Mouse (Mus musculus): ENCODE measurements at regions not wholly inside any gene's neighbourhood (a gene's known extent, or its start where the extent isn't known, plus 50 kb on each side); places are given as distances from the start of the nearest gene placed in this dataset.

DNA sequence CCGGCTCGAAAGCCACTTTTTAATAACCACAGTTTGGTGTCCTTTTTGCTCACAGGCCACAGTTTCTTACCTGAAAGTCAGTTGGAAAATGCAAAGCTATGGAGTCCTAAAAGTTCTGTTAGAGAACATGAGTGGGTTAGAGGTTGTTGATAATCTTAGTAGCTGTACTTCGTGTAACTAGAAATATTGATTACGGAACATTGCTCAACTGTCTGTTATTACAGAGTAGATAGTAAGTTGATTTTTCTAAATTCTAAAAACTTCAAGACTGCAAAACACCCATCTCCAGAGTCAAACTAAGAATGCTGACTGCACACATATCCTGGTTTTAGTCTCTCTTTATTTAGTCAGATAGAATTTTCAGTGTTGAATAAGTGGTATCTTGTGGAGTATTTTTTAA lies 111.0 kb downstream of the Slc38a4 start:
- Histone ChIP-seq H3K27me3 (replicated peaks) (no peaks in the 10 kb centered on the region), H3K9me3 (replicated peaks) (no peaks in the 10 kb centered on the region), H3K4me1 (replicated peaks) (0 out of 2 replicates have a peak, but pooled peaks cover 4% of the 10 kb centered on the region), H3K36me3 (no peaks in the 10 kb centered on the region), H3K4me2 (no peak overlapping the region), H3K27ac (ENCODE audit: poor library complexity, severe bottlenecking) (no peak overlapping the region), H3K4me3 (no peak overlapping the region), H3K9ac (no peak overlapping the region)
- WGBS: 93% methylated on average over 4 of the region's 4 CpGs
- no peak for ATAC-seq (ENCODE audit: insufficient number of reproducible peaks, low FRiP score)

DNA sequence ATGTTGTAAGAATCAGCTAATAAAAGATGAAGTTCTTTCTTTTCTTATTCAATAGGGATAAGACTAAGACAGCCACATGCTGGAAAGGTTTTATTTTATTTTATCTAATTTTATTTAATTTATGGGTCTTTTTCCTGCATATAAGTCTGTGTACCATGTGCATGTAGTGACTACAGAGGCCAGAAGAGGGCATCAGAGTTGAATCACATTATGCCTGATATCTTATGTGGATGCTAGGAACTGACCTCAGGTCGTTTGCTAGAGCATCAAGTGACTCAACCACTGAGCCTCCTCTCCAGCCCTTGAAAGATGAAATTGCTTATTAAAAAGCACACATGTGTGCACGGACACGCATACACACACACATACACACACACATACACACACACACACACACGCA lies 113.1 kb downstream of the Slc38a4 start:
- no peak for ATAC-seq (ENCODE audit: insufficient number of reproducible peaks, low FRiP score)
- no peak overlapping the region for H3K4me2 ChIP-seq
- WGBS: 82% methylated on average over 4 of the region's 4 CpGs

GRCm38 (mm10) chr15:96938406-96938805 lies 117.3 kb downstream of the Slc38a4 start:
- H3K27me3 ChIP-seq (replicated peaks): no peaks in the 10 kb centered on the region
- 52% methylated on average over 4 of the region's 4 CpGs for WGBS
- no peak overlapping the region for H3K9ac ChIP-seq
- no peak overlapping the region; the same call in 1 of the 2 replicates for H3K27ac ChIP-seq (ENCODE audit: poor library complexity, severe bottlenecking)
- H3K9me3 ChIP-seq (replicated peaks): no peaks in the 10 kb centered on the region
- peaks cover 13% of the 10 kb centered on the region for H3K4me1 ChIP-seq (replicated peaks)
- no peak overlapping the region for H3K4me2 ChIP-seq
- H3K36me3 ChIP-seq: no peaks in the 10 kb centered on the region
- H3K4me3 ChIP-seq: no peak overlapping the region
- no peak for ATAC-seq (ENCODE audit: insufficient number of reproducible peaks, low FRiP score)

More for the DNA sequence above, 113.1 kb downstream of the Slc38a4 start:
- Histone ChIP-seq H3K4me1 (replicated peaks) (peaks cover 8% of the 10 kb centered on the region), H3K9ac (no peak overlapping the region), H3K27me3 (replicated peaks) (no peaks in the 10 kb centered on the region), H3K4me3 (no peak overlapping the region), H3K27ac (ENCODE audit: poor library complexity, severe bottlenecking) (no peak overlapping the region), H3K9me3 (replicated peaks) (no peaks in the 10 kb centered on the region), H3K36me3 (no peaks in the 10 kb centered on the region)

DNA sequence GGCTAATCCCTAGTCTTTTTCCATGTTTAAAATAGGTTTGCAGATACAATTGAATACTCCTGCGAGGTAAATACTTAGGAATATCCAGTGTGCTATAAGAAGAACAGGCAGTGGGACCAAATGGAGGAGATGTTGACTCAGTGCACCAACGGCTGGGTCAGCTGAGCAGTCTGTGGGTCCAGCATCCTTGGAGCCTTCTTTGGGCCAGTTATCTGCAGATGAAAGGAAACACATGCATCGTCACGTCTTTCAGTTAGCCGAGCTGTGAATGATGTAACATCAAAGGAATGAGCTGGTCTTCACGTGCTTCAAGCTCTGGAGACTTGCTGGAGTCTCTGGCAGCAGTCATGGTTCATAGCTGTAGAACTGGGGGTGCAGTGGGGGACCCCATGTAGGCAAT lies 118.1 kb downstream of the Slc38a4 start:
- Histone ChIP-seq H3K9me3 (replicated peaks) (no peaks in the 10 kb centered on the region), H3K4me2 (no peak overlapping the region), H3K27ac (ENCODE audit: poor library complexity, severe bottlenecking) (no peak overlapping the region), H3K9ac (no peak overlapping the region), H3K36me3 (no peaks in the 10 kb centered on the region), H3K27me3 (replicated peaks) (no peaks in the 10 kb centered on the region), H3K4me3 (no peak overlapping the region), H3K4me1 (replicated peaks) (peaks cover 13% of the 10 kb centered on the region)
- ATAC-seq (ENCODE audit: insufficient number of reproducible peaks, low FRiP score): peak; percentile 64
- WGBS: 19% methylated on average over 6 of the region's 6 CpGs

DNA sequence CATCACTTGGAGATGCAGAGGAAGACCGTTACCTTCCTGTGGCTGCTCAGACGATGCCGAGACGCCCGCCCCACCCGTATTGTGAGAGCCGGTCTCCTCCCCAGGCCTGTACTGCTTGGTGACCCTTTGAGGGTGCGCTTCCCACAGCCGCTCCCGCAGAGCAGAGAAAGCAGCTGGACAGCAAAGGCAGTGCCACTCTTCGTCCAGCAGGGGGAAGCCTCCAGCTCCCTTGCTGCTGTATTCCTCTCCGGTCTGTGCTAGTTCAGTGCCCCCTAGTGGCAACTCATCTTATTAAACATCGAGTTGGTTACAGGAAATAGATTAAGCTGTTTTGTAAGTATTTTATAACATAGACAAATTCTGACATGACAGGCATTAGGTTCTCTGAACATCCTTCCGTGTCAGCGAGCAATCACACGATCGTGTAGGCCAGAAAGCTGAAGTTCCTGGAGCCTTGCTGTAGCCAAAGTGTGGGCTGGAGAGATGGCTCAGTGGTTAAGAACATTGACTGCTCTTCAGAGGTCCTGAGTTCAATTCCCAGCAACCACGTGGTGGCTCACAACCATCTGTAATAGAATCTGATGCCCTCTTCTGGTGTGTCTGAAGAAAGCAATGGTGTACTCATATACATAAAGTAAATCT lies 118.9 kb downstream of the Slc38a4 start:
- peak overlapping the region; percentile 64 for H3K4me2 ChIP-seq
- 7% methylated on average over 18 of the region's 18 CpGs for WGBS
- peak overlapping the region; percentile 33 for H3K4me3 ChIP-seq
- peaks cover 13% of the 10 kb centered on the region for H3K4me1 ChIP-seq (replicated peaks)
- no peaks in the 10 kb centered on the region for H3K9me3 ChIP-seq (replicated peaks)
- ATAC-seq (ENCODE audit: insufficient number of reproducible peaks, low FRiP score): peak; percentile 68; the same call in 1 of the 2 replicates
- H3K27me3 ChIP-seq (replicated peaks): no peaks in the 10 kb centered on the region
- H3K36me3 ChIP-seq: no peaks in the 10 kb centered on the region
- no peak overlapping the region for H3K27ac ChIP-seq (ENCODE audit: poor library complexity, severe bottlenecking)
- H3K9ac ChIP-seq: peak overlapping the region; percentile 62

DNA sequence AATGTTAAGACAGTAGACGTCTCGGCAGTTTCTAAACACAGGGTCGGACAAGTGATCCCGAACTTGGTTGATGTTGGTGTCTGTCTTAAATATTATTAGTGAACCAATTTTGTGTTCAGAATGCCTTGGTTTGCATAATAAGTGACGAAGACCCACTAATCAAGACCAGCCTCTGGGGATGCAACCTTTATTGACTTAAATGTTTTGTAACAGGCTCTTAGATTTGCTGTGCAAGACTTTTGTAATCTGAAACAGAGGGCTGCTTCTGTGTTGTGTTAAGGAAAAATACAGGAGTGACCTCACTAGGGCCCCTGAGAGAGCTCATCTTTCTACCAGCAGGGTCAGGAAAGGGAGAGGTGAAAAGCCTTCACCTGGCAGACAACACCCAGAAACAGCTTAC lies 119.5 kb downstream of the Slc38a4 start:
- peak overlapping the region; percentile 62 for H3K9ac ChIP-seq

GRCm38 (mm10) chr15:96933451-96933850 lies 122.3 kb downstream of the Slc38a4 start:
- Histone ChIP-seq H3K4me1 (replicated peaks) (peaks cover 9% of the 10 kb centered on the region), H3K36me3 (no peaks in the 10 kb centered on the region), H3K9me3 (replicated peaks) (no peaks in the 10 kb centered on the region), H3K4me3 (no peak overlapping the region), H3K27me3 (replicated peaks) (no peaks in the 10 kb centered on the region), H3K27ac (ENCODE audit: poor library complexity, severe bottlenecking) (no peak overlapping the region), H3K4me2 (no peak overlapping the region), H3K9ac (no peak overlapping the region)
- ATAC-seq (ENCODE audit: insufficient number of reproducible peaks, low FRiP score): no peak
- WGBS: 60% methylated on average over 3 of the region's 3 CpGs

More for the DNA sequence above, 119.5 kb downstream of the Slc38a4 start:
- Histone ChIP-seq H3K4me1 (replicated peaks) (peaks cover 13% of the 10 kb centered on the region), H3K4me2 (peak overlapping the region; percentile 64), H3K36me3 (no peaks in the 10 kb centered on the region), H3K27me3 (replicated peaks) (no peaks in the 10 kb centered on the region), H3K27ac (ENCODE audit: poor library complexity, severe bottlenecking) (no peak overlapping the region), H3K4me3 (peak overlapping the region; percentile 33), H3K9me3 (replicated peaks) (no peaks in the 10 kb centered on the region)
- 75% methylated on average over 5 of the region's 5 CpGs for WGBS
- no peak for ATAC-seq (ENCODE audit: insufficient number of reproducible peaks, low FRiP score)

- H3K36me3 ChIP-seq: no peaks in the 10 kb centered on the region
- ATAC-seq (ENCODE audit: insufficient number of reproducible peaks, low FRiP score): no peak
- WGBS: 76% methylated on average over 6 of the region's 6 CpGs
Observed at GRCm38 (mm10) chr15:96930531-96930930, 125.2 kb downstream of the Slc38a4 start.

DNA sequence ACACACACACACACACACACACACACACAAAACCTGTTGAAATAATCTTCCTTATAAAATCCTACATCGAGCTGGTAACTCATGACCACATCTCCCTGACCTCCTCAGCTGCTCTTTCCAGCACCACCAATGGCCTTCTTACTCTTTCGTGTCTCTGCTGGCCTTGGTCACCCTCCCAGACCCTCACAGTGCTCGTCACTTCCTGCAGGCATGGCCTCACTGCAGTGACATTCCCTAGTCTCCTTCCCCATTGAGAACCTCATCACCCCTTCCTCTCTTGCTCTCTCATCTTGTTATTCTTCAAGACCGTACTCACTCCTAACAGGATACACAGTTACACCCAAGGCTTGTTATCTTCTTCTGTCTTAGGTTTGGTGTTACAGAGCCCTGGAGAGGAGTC lies 126.0 kb downstream of the Slc38a4 start:
- 0 out of 2 replicates have a peak overlapping the region, but pooled peaks have one; percentile 16 for H3K9ac ChIP-seq
- H3K36me3 ChIP-seq: no peaks in the 10 kb centered on the region
- H3K4me2 ChIP-seq: no peak overlapping the region
- H3K27me3 ChIP-seq (replicated peaks): no peaks in the 10 kb centered on the region
- H3K4me1 ChIP-seq (replicated peaks): no peaks in the 10 kb centered on the region; the same call in 1 of the 2 replicates
- ATAC-seq (ENCODE audit: insufficient number of reproducible peaks, low FRiP score): no peak
- H3K4me3 ChIP-seq: no peak overlapping the region
- no peaks in the 10 kb centered on the region for H3K9me3 ChIP-seq (replicated peaks)
- no peak overlapping the region for H3K27ac ChIP-seq (ENCODE audit: poor library complexity, severe bottlenecking)
- 71% methylated on average over 4 of the region's 4 CpGs for WGBS

More at GRCm38 (mm10) chr15:96930531-96930930, 125.2 kb downstream of the Slc38a4 start:
- no peaks in the 10 kb centered on the region; the same call in 1 of the 2 replicates for H3K4me1 ChIP-seq (replicated peaks)
- H3K9me3 ChIP-seq (replicated peaks): no peaks in the 10 kb centered on the region
- no peaks in the 10 kb centered on the region for H3K27me3 ChIP-seq (replicated peaks)
- H3K27ac ChIP-seq (ENCODE audit: poor library complexity, severe bottlenecking): no peak overlapping the region
- no peak overlapping the region for H3K4me2 ChIP-seq
- H3K9ac ChIP-seq: no peak overlapping the region
- no peak overlapping the region for H3K4me3 ChIP-seq

- H3K4me2 ChIP-seq: no peak overlapping the region
- H3K9me3 ChIP-seq (replicated peaks): no peaks in the 10 kb centered on the region
- WGBS: 59% methylated on average over 4 of the region's 4 CpGs
Observed at GRCm38 (mm10) chr15:96928692-96929091, 127.1 kb downstream of the Slc38a4 start.

GRCm38 (mm10) chr15:96927674-96928073 lies 128.1 kb downstream of the Slc38a4 start:
- no peaks in the 10 kb centered on the region for H3K36me3 ChIP-seq
- WGBS: 81% methylated on average over 4 of the region's 4 CpGs
- ATAC-seq (ENCODE audit: insufficient number of reproducible peaks, low FRiP score): no peak
- no peaks in the 10 kb centered on the region for H3K9me3 ChIP-seq (replicated peaks)
- H3K4me3 ChIP-seq: no peak overlapping the region
- no peaks in the 10 kb centered on the region for H3K4me1 ChIP-seq (replicated peaks)
- no peak overlapping the region for H3K9ac ChIP-seq
- no peaks in the 10 kb centered on the region for H3K27me3 ChIP-seq (replicated peaks)
- no peak overlapping the region for H3K27ac ChIP-seq (ENCODE audit: poor library complexity, severe bottlenecking)
- no peak overlapping the region for H3K4me2 ChIP-seq

More at GRCm38 (mm10) chr15:96928692-96929091, 127.1 kb downstream of the Slc38a4 start:
- Histone ChIP-seq H3K4me1 (replicated peaks) (no peaks in the 10 kb centered on the region; the same call in 1 of the 2 replicates), H3K27me3 (replicated peaks) (no peaks in the 10 kb centered on the region), H3K36me3 (no peaks in the 10 kb centered on the region), H3K9ac (no peak overlapping the region), H3K4me3 (no peak overlapping the region), H3K27ac (ENCODE audit: poor library complexity, severe bottlenecking) (no peak overlapping the region)
- no peak; the same call in 1 of the 2 replicates for ATAC-seq (ENCODE audit: insufficient number of reproducible peaks, low FRiP score)

DNA sequence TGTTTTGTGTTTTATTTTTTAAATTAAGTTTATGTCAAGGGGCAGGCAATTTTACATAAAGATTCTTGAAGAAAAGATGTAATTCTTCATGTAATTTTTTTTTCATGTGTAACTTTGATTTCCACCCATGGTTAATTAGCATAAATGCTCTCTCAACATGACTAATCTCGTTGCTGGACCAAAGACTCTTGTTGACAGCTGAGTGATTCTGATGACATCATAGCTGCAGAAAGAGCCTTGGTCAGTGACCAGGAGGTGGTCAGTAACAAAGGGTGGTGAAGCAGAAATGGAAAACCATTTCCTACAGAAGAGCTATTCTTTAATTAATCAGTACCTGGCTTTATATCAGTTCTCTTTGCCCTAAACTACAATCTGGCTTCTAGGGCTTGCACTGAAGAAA lies 129.1 kb downstream of the Slc38a4 start:
- H3K9me3 ChIP-seq (replicated peaks): no peaks in the 10 kb centered on the region
- 49% methylated on average over 1 of the region's 1 CpGs for WGBS
- no peak for ATAC-seq (ENCODE audit: insufficient number of reproducible peaks, low FRiP score)
- H3K36me3 ChIP-seq: no peaks in the 10 kb centered on the region
- no peak overlapping the region for H3K4me2 ChIP-seq
- H3K4me1 ChIP-seq (replicated peaks): no peaks in the 10 kb centered on the region
- H3K4me3 ChIP-seq: no peak overlapping the region
- no peak overlapping the region for H3K9ac ChIP-seq
- no peaks in the 10 kb centered on the region for H3K27me3 ChIP-seq (replicated peaks)
- no peak overlapping the region for H3K27ac ChIP-seq (ENCODE audit: poor library complexity, severe bottlenecking)

All from heart, embryonic 12.5 days (tissue).